Mouse (Mus musculus): ENCODE data around the gene Tulp3. TPM values are rescaled to one million over a fixed set of nuclear protein-coding genes. Genes with fewer than 3 reads are reported as not detected.
"Not testable (repeated sequence)": the region's sequence is repeated elsewhere in the genome, so short reads cannot be mapped to it uniquely, and the experiment has no call there.

The Tulp3 gene
- total and polyA plus RNA-seq, 3 experiments: 5.2 to 32.4 (median 6.0) TPM

DNA sequence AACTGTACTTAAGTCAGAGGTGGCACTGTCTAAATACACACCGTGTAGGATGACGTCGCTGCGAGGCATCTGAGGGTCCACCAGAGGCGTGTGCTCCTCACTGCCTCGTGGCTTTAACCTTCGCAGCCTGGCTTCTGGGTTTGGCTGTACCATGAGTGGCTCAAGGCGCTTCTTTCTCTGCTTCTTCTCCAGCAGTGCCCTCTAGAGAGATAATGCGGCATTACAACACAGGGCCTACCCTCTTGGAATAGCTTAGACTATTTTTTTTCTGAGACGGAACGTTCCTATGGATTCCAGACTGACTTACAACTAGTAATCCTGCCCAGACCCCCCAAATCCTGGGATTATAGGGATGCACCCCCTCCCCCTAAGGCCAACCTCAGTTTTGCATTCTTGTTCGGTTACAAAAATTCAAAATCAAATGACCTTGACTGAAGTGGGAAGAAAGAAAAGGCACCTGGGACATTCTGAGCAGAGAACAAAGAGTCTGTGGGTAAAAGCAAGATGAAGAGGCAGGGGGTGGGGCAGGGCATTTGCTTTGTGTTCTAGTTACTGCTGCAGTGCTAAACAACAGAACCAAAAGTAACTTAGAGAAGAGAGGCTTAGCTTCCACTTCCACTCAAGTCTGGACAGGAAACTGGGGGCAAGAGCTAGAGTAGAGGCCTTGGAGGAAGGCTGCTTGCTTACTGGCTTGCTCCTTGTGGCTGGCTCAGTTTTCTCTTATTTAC, 21.1 kb downstream of the Tulp3 start:
- H3K4me3 ChIP-seq (ENCODE audit: low read depth, low read length): no peak overlapping the region
- no peaks in the 10 kb centered on the region for H3K9me3 ChIP-seq (replicated peaks)
- DNase-seq (ENCODE audit: low spot score): peak; percentile 30
- TF ChIP-seq CTCF (IDR thresholded peaks at IDR 0.05; ENCODE audit: low read depth, low read length) (peak; percentile 47; the same call in 1 of the 2 replicates), POLR2AphosphoS5 (IDR thresholded peaks at IDR 0.05; ENCODE audit: insufficient replicate concordance, low read depth, low read length) (no peak)
- H3K27me3 ChIP-seq (ENCODE audit: insufficient read depth, low read length): no peaks in the 10 kb centered on the region
- H3K4me1 ChIP-seq (ENCODE audit: insufficient read depth, low read depth, low read length): peaks cover 4% of the 10 kb centered on the region
- peak; percentile 74 for ATAC-seq (ENCODE audit: extremely low read depth, insufficient number of reproducible peaks, low FRiP score, poor library complexity, severe bottlenecking)
- H3K36me3 ChIP-seq (replicated peaks): peaks cover 56% of the 10 kb centered on the region

DNA sequence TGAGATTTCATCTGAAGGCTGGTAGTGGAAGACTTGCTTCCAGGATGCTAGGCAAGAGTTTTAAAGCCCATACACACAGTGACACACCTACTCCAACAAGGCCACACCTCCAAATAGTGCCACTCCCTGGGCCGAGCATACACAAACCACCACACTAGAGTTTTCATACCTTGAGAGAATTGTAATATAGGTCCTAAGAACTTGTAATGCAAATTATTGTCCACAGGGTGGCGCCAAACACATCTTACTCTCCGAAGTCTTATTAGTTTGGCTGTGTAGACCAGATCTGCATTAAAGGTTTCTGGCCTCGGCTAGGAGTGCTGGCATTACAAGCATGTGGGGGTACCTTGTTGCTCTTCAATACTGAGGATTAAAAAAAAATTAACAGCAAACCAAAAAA, 37.3 kb downstream of the Tulp3 start:
- H3K4me1 ChIP-seq (ENCODE audit: insufficient read depth, low read depth, low read length): no peaks in the 10 kb centered on the region; the same call in 1 of the 2 replicates
- peaks cover 24% of the 10 kb centered on the region for H3K36me3 ChIP-seq (replicated peaks)
- peaks cover 3% of the 10 kb centered on the region for H3K9me3 ChIP-seq (replicated peaks)
- ATAC-seq (ENCODE audit: extremely low read depth, insufficient number of reproducible peaks, low FRiP score, poor library complexity, severe bottlenecking): peak; percentile 79
- no peak for TF ChIP-seq TAL1 (conservative IDR thresholded peaks at IDR 0.05; ENCODE audit: low read depth, low read length)
- peak; percentile 56 for TF ChIP-seq CTCF (IDR thresholded peaks at IDR 0.05; ENCODE audit: low read depth, low read length)
- DNase-seq (ENCODE audit: low spot score): peak; percentile 8
- no peaks in the 10 kb centered on the region for H3K27me3 ChIP-seq (ENCODE audit: insufficient read depth, low read length)
- H3K4me3 ChIP-seq (ENCODE audit: low read depth, low read length): no peak overlapping the region

DNA sequence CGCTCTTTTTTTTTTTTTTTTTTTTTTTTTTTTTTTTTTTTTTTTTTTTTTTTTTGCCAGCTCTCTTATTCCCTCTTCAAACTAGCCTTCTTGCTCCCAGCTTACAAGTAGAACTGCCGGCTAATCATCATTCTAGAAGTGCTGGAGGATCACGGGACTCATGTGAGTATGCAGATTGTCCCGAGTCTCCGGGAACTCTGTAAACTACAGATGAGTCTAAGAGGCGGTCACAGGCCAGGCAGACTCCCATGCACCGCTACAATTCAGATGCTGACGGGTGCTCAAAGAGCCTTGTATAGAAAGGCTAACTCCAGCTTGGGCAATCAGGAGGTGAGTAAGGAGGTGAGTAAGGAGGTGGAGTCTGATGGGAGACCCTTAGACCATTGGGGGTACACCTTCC, 40.1 kb downstream of the Tulp3 start:
- Histone ChIP-seq H3K9me3 (replicated peaks) (no peaks in the 10 kb centered on the region), H3K27me3 (ENCODE audit: insufficient read depth, low read length) (no peaks in the 10 kb centered on the region), H3K36me3 (replicated peaks) (no peaks in the 10 kb centered on the region), H3K4me1 (ENCODE audit: insufficient read depth, low read depth, low read length) (no peaks in the 10 kb centered on the region; the same call in 1 of the 2 replicates), H3K4me3 (ENCODE audit: low read depth, low read length) (no peak overlapping the region)
- DNase-seq (ENCODE audit: low spot score) (no peak), ATAC-seq (ENCODE audit: extremely low read depth, insufficient number of reproducible peaks, low FRiP score, poor library complexity, severe bottlenecking) (no peak)
- no peak for TF ChIP-seq GATA1 (IDR thresholded peaks at IDR 0.05; ENCODE audit: borderline replicate concordance, low read length)
- no peak for TF ChIP-seq GATA2 (IDR thresholded peaks at IDR 0.05; ENCODE audit: borderline replicate concordance, low read depth, low read length)
- no peak for TF ChIP-seq TAL1 (conservative IDR thresholded peaks at IDR 0.05; ENCODE audit: low read depth, low read length)
- TF ChIP-seq CTCF (IDR thresholded peaks at IDR 0.05; ENCODE audit: low read depth, low read length): no peak
- no peak for TF ChIP-seq POLR2AphosphoS5 (IDR thresholded peaks at IDR 0.05; ENCODE audit: insufficient replicate concordance, low read depth, low read length)

DNA sequence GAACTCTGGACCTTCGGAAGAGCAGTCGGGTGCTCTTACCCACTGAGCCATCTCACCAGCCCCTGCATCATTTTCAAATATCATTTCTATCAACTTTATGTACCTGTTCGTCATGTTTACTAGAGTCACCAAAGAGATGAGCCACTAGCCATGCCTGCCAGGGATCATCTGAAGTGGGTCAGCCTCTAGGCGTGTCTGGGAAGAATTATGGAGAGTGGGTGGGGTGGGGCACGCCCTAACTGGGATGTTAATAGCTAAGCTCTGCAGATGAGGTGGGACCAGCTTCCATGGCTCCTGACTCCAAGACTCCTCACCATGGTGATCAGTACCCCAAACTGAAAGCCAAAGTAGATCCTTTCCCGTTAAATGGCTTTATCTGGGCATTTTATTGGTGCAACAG, 40.9 kb downstream of the Tulp3 start:
- Histone ChIP-seq H3K36me3 (replicated peaks) (no peaks in the 10 kb centered on the region), H3K4me1 (ENCODE audit: insufficient read depth, low read depth, low read length) (no peaks in the 10 kb centered on the region; the same call in 1 of the 2 replicates), H3K4me3 (ENCODE audit: low read depth, low read length) (no peak overlapping the region), H3K9me3 (replicated peaks) (no peaks in the 10 kb centered on the region), H3K27me3 (ENCODE audit: insufficient read depth, low read length) (no peaks in the 10 kb centered on the region)
- TF ChIP-seq GATA2 (IDR thresholded peaks at IDR 0.05; ENCODE audit: borderline replicate concordance, low read depth, low read length) (no peak), GATA1 (IDR thresholded peaks at IDR 0.05; ENCODE audit: borderline replicate concordance, low read length) (no peak)
- no peak for ATAC-seq (ENCODE audit: extremely low read depth, insufficient number of reproducible peaks, low FRiP score, poor library complexity, severe bottlenecking)
- no peak for DNase-seq (ENCODE audit: low spot score)

DNA sequence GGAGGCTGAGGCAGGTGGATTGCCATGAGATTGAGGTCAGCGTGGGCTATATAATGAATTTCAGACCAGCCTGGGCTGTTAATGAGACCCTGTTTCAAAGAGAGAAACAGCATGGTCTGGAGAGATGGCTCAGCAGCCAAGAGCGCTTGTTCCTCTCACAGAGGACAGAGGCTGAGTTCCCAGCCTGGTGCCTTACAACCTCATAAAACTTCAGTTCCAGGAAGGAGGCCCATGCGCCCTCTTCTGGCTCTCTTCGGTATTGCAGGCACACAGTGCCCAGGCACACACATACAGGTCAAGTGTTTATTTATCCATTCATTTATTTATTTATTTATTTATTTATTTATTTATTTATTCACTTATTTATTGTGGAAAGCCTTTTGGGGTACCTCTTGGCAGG, 47.3 kb downstream of the Tulp3 start:
- peak; percentile 24 for DNase-seq (ENCODE audit: low spot score)
- H3K36me3 ChIP-seq (replicated peaks): no peaks in the 10 kb centered on the region
- TF ChIP-seq GATA1 (IDR thresholded peaks at IDR 0.05; ENCODE audit: borderline replicate concordance, low read length) (no peak), CTCF (IDR thresholded peaks at IDR 0.05; ENCODE audit: low read depth, low read length) (peak; percentile 82), TAL1 (conservative IDR thresholded peaks at IDR 0.05; ENCODE audit: low read depth, low read length) (no peak), POLR2AphosphoS5 (IDR thresholded peaks at IDR 0.05; ENCODE audit: insufficient replicate concordance, low read depth, low read length) (no peak), GATA2 (IDR thresholded peaks at IDR 0.05; ENCODE audit: borderline replicate concordance, low read depth, low read length) (no peak)

DNA sequence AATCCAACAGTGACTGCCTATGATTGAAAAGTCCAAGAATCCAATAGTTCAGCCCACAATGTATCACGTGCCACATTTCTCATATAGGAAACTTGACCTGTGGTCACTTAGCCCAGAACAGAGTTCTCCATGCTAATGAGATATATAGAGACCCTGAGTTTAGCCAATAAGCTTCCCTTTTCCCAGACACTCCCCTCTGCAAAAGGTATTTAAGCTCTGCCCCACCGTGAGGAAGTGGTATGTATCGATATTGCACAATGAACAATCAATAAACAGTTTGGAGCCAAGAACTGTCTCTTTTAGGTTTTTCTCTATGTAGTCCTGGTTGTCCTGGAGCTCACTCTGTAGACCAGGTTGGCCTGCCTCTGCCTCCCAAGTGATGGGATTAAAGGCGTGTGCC, 50.9 kb downstream of the Tulp3 start:
- ATAC-seq (ENCODE audit: extremely low read depth, insufficient number of reproducible peaks, low FRiP score, poor library complexity, severe bottlenecking): no peak
- H3K9me3 ChIP-seq (replicated peaks): peaks cover 19% of the 10 kb centered on the region

More for the DNA sequence above, 47.3 kb downstream of the Tulp3 start:
- no peaks in the 10 kb centered on the region for H3K27me3 ChIP-seq (ENCODE audit: insufficient read depth, low read length)
- H3K9me3 ChIP-seq (replicated peaks): no peaks in the 10 kb centered on the region; the same call in 1 of the 2 replicates
- H3K4me3 ChIP-seq (ENCODE audit: low read depth, low read length): no peak overlapping the region
- H3K4me1 ChIP-seq (ENCODE audit: insufficient read depth, low read depth, low read length): no peaks in the 10 kb centered on the region
- peak; percentile 60; the same call in 1 of the 2 replicates for ATAC-seq (ENCODE audit: extremely low read depth, insufficient number of reproducible peaks, low FRiP score, poor library complexity, severe bottlenecking)

DNA sequence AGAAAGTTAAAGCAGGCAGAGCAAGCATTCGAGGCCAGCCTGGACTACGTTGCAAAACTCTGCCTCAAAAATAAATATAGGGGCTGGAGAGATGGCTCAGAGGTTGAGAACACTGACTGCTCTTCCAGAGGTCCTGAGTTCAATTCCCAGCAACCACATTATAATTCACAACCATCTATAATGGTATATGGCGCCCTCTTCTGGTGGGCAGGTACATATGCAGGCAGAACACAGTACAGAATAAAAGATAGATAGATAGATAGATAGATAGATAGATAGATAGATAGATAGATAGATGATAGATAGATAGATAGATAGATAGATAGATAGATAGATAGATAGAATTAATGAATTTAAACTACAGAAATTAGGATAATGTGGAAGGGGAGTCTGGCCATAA, 53.0 kb downstream of the Tulp3 start:
- not testable (repeated sequence) for DNase-seq (ENCODE audit: low spot score); H3K4me1 ChIP-seq (ENCODE audit: insufficient read depth, low read depth, low read length); H3K4me3 ChIP-seq (ENCODE audit: low read depth, low read length); H3K27me3 ChIP-seq (ENCODE audit: insufficient read depth, low read length); H3K36me3 ChIP-seq (replicated peaks); ATAC-seq (ENCODE audit: extremely low read depth, insufficient number of reproducible peaks, low FRiP score, poor library complexity, severe bottlenecking)
- peaks cover 32% of the 10 kb centered on the region for H3K9me3 ChIP-seq (replicated peaks)

More for the DNA sequence above, 50.9 kb downstream of the Tulp3 start:
- H3K27me3 ChIP-seq (ENCODE audit: insufficient read depth, low read length): no peaks in the 10 kb centered on the region
- TF ChIP-seq POLR2AphosphoS5 (IDR thresholded peaks at IDR 0.05; ENCODE audit: insufficient replicate concordance, low read depth, low read length) (no peak), CTCF (IDR thresholded peaks at IDR 0.05; ENCODE audit: low read depth, low read length) (no peak), GATA1 (IDR thresholded peaks at IDR 0.05; ENCODE audit: borderline replicate concordance, low read length) (no peak), TAL1 (conservative IDR thresholded peaks at IDR 0.05; ENCODE audit: low read depth, low read length) (no peak), GATA2 (IDR thresholded peaks at IDR 0.05; ENCODE audit: borderline replicate concordance, low read depth, low read length) (no peak)
- no peaks in the 10 kb centered on the region for H3K4me1 ChIP-seq (ENCODE audit: insufficient read depth, low read depth, low read length)
- no peak for DNase-seq (ENCODE audit: low spot score)
- H3K36me3 ChIP-seq (replicated peaks): no peaks in the 10 kb centered on the region
- no peak overlapping the region for H3K4me3 ChIP-seq (ENCODE audit: low read depth, low read length)
